Mouse (Mus musculus) cortical plate, adult 2 months (tissue): ENCODE measurements around the gene Ifna14.

Experiments
- CTCF ChIP-seq: fragments of 200-500 bp; IDR thresholded peaks from 2 replicates; pipeline ENCODE4 v1.5.1; 2011; ENCODE audit warnings: mild to moderate bottlenecking, control low read depth, low read length; ENCODE audit not compliant: insufficient read depth; ENCODE audit errors: extremely low read depth
- POLR2A ChIP-seq: fragments of 200-500 bp; IDR thresholded peaks from 2 replicates; pipeline ENCODE4 v1.6.1; 2011; ENCODE audit warnings: mild to moderate bottlenecking, low read length, control low read depth; ENCODE audit not compliant: insufficient read depth; ENCODE audit errors: extremely low read depth

DNA sequence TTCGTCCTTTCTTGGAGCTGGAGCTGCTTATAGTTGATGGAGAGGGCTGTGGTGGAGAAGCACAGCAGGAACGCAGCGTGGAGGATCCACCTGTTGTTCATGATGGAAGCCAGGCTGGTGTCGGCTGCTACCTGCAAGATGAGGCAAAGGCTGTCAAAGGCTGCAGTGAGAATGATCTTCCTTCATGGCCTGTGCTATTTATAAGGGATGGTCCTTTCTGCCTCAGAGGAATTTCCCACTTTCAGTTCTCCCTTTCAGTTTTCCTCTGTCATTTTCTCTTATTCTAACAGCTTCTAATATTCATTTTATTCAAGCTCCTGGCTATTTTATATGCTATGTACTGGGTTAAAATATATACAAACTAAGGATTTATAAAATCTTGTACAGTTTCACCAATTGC is 48.9 kb downstream of the Ifna14 start, which contains the start of gene Ifnb1:
- TF ChIP-seq CTCF (no peak), POLR2A (no peak)
